Mouse (Mus musculus): Measurements from ENCODE around the gene Spty2d1.
"Not testable (repeated sequence)": the region's sequence is repeated elsewhere in the genome, so short reads cannot be mapped to it uniquely, and the experiment has no call there.

Spty2d1 gene

GRCm38 (mm10) chr7:47020956-47021355 lies 12.7 kb upstream of the Spty2d1 start:
- no peak for DNase-seq (ENCODE audit: low spot score)

- DNase-seq (ENCODE audit: low spot score): no peak
Measured at GRCm38 (mm10) chr7:47019641-47020040, 11.4 kb upstream of the Spty2d1 start.

GRCm38 (mm10) chr7:47017146-47017545 lies 8.9 kb upstream of the Spty2d1 start:
- DNase-seq (ENCODE audit: low spot score): no peak

GRCm38 (mm10) chr7:47016602-47017001 lies 8.4 kb upstream of the Spty2d1 start:
- DNase-seq (ENCODE audit: low spot score): no peak

GRCm38 (mm10) chr7:47015390-47016065 lies 7.3 kb upstream of the Spty2d1 start:
- DNase-seq (ENCODE audit: low spot score): peak; percentile 39

GRCm38 (mm10) chr7:47014564-47015389 lies 6.6 kb upstream of the Spty2d1 start:
- DNase-seq (ENCODE audit: low spot score): no peak

GRCm38 (mm10) chr7:47013131-47013767 lies 5.0 kb upstream of the Spty2d1 start:
- no peak for DNase-seq (ENCODE audit: low spot score)

- no peak for DNase-seq (ENCODE audit: low spot score)
Measured at GRCm38 (mm10) chr7:47007818-47008167, 418 bp downstream of the Spty2d1 start.

- DNase-seq (ENCODE audit: low spot score): no peak
Measured at GRCm38 (mm10) chr7:47007109-47007780, 966 bp downstream of the Spty2d1 start.

- DNase-seq (ENCODE audit: low spot score): no peak
Measured at GRCm38 (mm10) chr7:47003411-47004115, 4.6 kb downstream of the Spty2d1 start.

- DNase-seq (ENCODE audit: low spot score): no peak
Measured at GRCm38 (mm10) chr7:47001900-47002275, 6.3 kb downstream of the Spty2d1 start.

- DNase-seq (ENCODE audit: low spot score): no peak
Measured at GRCm38 (mm10) chr7:47001125-47001899, 6.9 kb downstream of the Spty2d1 start.

- no peak for DNase-seq (ENCODE audit: low spot score)
Measured at GRCm38 (mm10) chr7:47000644-47000983, 7.6 kb downstream of the Spty2d1 start.

- DNase-seq (ENCODE audit: low spot score): no peak
Measured at GRCm38 (mm10) chr7:46999983-47000643, 8.1 kb downstream of the Spty2d1 start.

GRCm38 (mm10) chr7:46998942-46999341 lies 9.3 kb downstream of the Spty2d1 start:
- DNase-seq (ENCODE audit: low spot score): no peak

- DNase-seq (ENCODE audit: low spot score): no peak
Measured at GRCm38 (mm10) chr7:46997644-46998395, 10.4 kb downstream of the Spty2d1 start.

- no peak for DNase-seq (ENCODE audit: low spot score)
Measured at GRCm38 (mm10) chr7:46997008-46997407, 11.2 kb downstream of the Spty2d1 start.

GRCm38 (mm10) chr7:46995558-46995957 lies 12.7 kb downstream of the Spty2d1 start:
- no peak for DNase-seq (ENCODE audit: low spot score)

GRCm38 (mm10) chr7:46993079-46993478 lies 15.1 kb downstream of the Spty2d1 start:
- DNase-seq (ENCODE audit: low spot score): no peak

GRCm38 (mm10) chr7:46989387-46989786 lies 18.8 kb downstream of the Spty2d1 start:
- not testable (repeated sequence) for DNase-seq (ENCODE audit: low spot score)

All from urinary bladder, postnatal 10 days (tissue).